Mouse (Mus musculus) G1E (cell line): ENCODE measurements around the gene Lax1. TPM values are rescaled to one million over a fixed set of nuclear protein-coding genes. Genes with fewer than 3 reads are reported as not detected.

Source experiments
- ATAC-seq: 2 replicates; pipeline ENCODE4 v1.8.0; 2016; ENCODE audit warnings: mild to moderate bottlenecking; ENCODE audit not compliant: insufficient number of reproducible peaks, poor library complexity, low FRiP score, severe bottlenecking; ENCODE audit errors: extremely low read depth
- DNase-seq: peaks from one replicate; pipeline ENCODE4 v3.0.0; 2012; ENCODE audit warnings: low spot score
- H3K27me3 ChIP-seq: 2 replicates; pipeline ENCODE4 v1.6.1; 2012; ENCODE audit warnings: mild to moderate bottlenecking, low read length, inconsistent platforms; ENCODE audit not compliant: insufficient read depth
- H3K36me3 ChIP-seq: replicated peaks from 2 replicates; pipeline ENCODE3; 2012; ENCODE audit warnings: mild to moderate bottlenecking, inconsistent platforms
- H3K4me1 ChIP-seq: 2 replicates; pipeline ENCODE4 v1.6.1; 2012; ENCODE audit warnings: low read depth, low read length, inconsistent platforms, mixed read lengths; ENCODE audit not compliant: insufficient read depth
- H3K4me3 ChIP-seq: 2 replicates; pipeline ENCODE4 v1.5.1; 2012; ENCODE audit warnings: low read depth, mild to moderate bottlenecking, inconsistent platforms, low read length, moderate library complexity, mixed read lengths
- H3K9me3 ChIP-seq: replicated peaks from 2 replicates; pipeline ENCODE4 v1.6.1; 2012; ENCODE audit warnings: inconsistent platforms
- CTCF ChIP-seq: IDR thresholded peaks from 2 replicates; pipeline ENCODE4 v1.5.1; 2012; ENCODE audit warnings: low read depth, low read length, inconsistent platforms, mixed read lengths
- GATA1 ChIP-seq: IDR thresholded peaks from 2 replicates; pipeline ENCODE4 v1.6.1; 2012; ENCODE audit warnings: borderline replicate concordance, low read length, inconsistent platforms, mixed read lengths
- GATA2 ChIP-seq: IDR thresholded peaks from 2 replicates; pipeline ENCODE4 v1.6.1; 2012; ENCODE audit warnings: low read depth, low read length, inconsistent platforms, borderline replicate concordance
- POLR2AphosphoS5 ChIP-seq: IDR thresholded peaks from 2 replicates; pipeline ENCODE4 v1.6.1; 2012; ENCODE audit warnings: low read depth, low read length, inconsistent platforms; ENCODE audit not compliant: insufficient replicate concordance
- TAL1 ChIP-seq: conservative IDR thresholded peaks from 2 replicates; pipeline ENCODE4 v1.6.1; 2012; ENCODE audit warnings: low read depth, low read length, inconsistent platforms, mixed read lengths
- polyA plus RNA-seq: library from polyadenylated mRNA; stranded (reverse); fragments of >175 nt; gene quantifications from 2 replicates; pipeline ENCODE4 v1.2.3, GENCODE M21; 2012
- total RNA-seq, 2 experiments: library from RNA; stranded (forward) in 1 of 2; stranded (reverse) in 1 of 2; fragments of 200-1000 nt in 1 of 2; fragments of >200 nt in 1 of 2; fragmentation: Nextera tagmentation in 1 of 2; gene quantifications; 2 replicates each; pipeline ENCODE4 v1.2.3; 2014 to 2017

The Lax1 gene
- total and polyA plus RNA-seq, 3 experiments = 0.16 TPM; not detected in 2

DNA sequence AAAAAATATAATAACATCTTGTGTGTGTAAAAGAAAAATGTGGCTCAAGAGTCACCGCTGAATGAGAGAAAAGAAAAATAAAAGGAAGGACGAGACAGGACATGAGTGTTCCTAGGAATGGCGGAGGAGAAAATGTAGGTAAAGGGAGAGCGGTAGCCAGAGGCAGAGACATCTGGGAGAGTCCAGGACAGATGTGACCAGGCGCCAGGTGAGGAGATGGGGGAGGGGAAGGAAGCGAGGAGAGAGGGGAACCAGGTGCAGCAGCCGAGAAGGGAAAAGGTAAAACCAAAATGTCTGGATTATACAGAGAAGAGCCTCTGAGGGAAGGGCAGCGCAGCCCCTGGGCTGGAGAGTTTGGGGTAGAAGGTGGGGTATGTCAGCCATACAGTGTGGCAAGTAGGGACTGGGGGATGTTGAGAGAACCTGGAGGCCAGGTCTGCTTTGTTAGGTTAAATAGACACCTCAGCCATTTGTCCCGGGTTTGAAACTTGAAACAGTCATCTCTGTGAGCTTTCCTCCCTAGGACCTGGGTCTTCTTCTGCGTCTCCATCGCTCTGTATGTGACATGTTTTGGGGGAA, 3.7 kb upstream of the Lax1 start:
- H3K9me3 ChIP-seq = no peaks in the 10 kb centered on the region
- TF ChIP-seq CTCF (no peak), GATA1 (no peak), POLR2AphosphoS5 (no peak), GATA2 (no peak), TAL1 (no peak)
- DNase-seq = no peak
- peaks cover 5% of the 10 kb centered on the region for H3K36me3 ChIP-seq
- ATAC-seq = no peak
- H3K4me1 ChIP-seq = no peaks in the 10 kb centered on the region
- H3K4me3 ChIP-seq = no peak overlapping the region
- peaks cover 51% of the 10 kb centered on the region for H3K27me3 ChIP-seq

DNA sequence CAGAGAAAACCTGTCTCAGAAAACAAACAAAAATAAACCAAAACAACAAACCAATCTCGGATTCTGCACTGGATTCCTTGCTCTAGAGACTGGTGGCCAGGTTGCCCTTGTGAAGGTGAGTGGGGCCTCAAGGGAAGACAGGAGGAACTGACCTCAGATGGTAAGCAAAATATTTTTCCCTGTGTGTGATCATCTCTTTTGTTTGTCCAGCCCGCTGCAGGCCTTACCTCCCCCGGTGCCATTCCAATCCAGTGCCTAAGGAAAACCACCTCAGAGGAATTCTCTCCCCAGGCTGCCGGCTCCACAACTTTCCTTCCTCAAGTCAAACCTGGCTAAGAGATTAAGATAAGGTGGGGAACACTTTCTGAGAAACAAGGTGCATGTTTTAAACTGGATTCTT, 2.3 kb upstream of the Lax1 start:
- Histone ChIP-seq H3K4me3 (no peak overlapping the region), H3K9me3 (no peaks in the 10 kb centered on the region), H3K36me3 (no peaks in the 10 kb centered on the region), H3K27me3 (peaks cover 55% of the 10 kb centered on the region), H3K4me1 (no peaks in the 10 kb centered on the region)
- ATAC-seq (no peak), DNase-seq (no peak)
- TF ChIP-seq CTCF = no peak
- no peak for TF ChIP-seq TAL1
- no peak for TF ChIP-seq POLR2AphosphoS5
- no peak for TF ChIP-seq GATA1
- no peak for TF ChIP-seq GATA2

DNA sequence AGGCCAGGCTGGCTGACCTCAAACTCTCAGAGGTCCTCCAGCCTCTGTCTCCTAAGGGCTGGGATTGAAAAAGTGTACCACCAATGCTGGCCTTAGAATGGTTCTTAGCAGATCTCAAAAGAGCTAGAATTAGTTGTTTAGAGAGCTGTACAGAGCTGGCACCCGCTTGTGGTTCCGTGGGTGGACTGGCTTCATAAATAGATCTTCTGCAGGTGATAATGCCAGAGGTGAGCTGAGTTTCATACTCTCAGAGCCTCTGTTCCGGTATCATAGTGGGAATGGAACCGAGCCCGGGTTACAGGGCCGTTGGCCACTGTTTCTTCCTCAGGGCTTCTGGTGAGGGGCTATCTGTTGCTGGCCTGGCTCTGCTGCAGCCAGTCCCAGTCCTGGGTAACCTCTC, 1.1 kb upstream of the Lax1 start:
- ATAC-seq (no peak), DNase-seq (no peak)
- Histone ChIP-seq H3K36me3 (no peaks in the 10 kb centered on the region), H3K27me3 (peaks cover 64% of the 10 kb centered on the region), H3K4me1 (no peaks in the 10 kb centered on the region), H3K9me3 (no peaks in the 10 kb centered on the region), H3K4me3 (no peak overlapping the region)
- TF ChIP-seq POLR2AphosphoS5 (no peak), GATA2 (no peak), TAL1 (no peak), CTCF (no peak), GATA1 (no peak)

DNA sequence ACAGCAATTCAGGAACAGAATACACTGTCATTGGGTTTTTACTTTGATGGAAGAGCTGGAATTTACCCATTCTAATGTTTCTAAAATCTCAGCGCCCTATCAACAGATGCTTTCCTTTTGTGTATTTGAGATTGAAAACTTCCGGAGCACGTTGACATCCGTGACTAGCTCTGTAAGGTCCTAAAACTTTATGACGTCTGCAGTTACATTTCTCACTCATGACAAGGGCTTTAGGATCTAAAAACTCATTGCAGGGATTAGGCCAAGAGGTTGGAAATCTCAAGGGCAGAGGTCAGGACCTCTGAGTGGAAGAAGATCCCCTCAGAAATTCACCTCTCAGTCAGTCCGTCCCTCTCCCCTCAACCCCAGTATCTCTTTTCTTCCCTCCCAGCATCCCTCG, 1.6 kb downstream of the Lax1 start:
- no peak for TF ChIP-seq POLR2AphosphoS5
- no peak for TF ChIP-seq TAL1
- no peak for TF ChIP-seq GATA2
- no peak for TF ChIP-seq GATA1
- TF ChIP-seq CTCF = no peak
- H3K4me1 ChIP-seq = no peaks in the 10 kb centered on the region
- H3K4me3 ChIP-seq = no peak overlapping the region
- DNase-seq (no peak), ATAC-seq (no peak)
- H3K36me3 ChIP-seq = no peaks in the 10 kb centered on the region
- peaks cover 3% of the 10 kb centered on the region for H3K9me3 ChIP-seq
- peaks cover 61% of the 10 kb centered on the region for H3K27me3 ChIP-seq

DNA sequence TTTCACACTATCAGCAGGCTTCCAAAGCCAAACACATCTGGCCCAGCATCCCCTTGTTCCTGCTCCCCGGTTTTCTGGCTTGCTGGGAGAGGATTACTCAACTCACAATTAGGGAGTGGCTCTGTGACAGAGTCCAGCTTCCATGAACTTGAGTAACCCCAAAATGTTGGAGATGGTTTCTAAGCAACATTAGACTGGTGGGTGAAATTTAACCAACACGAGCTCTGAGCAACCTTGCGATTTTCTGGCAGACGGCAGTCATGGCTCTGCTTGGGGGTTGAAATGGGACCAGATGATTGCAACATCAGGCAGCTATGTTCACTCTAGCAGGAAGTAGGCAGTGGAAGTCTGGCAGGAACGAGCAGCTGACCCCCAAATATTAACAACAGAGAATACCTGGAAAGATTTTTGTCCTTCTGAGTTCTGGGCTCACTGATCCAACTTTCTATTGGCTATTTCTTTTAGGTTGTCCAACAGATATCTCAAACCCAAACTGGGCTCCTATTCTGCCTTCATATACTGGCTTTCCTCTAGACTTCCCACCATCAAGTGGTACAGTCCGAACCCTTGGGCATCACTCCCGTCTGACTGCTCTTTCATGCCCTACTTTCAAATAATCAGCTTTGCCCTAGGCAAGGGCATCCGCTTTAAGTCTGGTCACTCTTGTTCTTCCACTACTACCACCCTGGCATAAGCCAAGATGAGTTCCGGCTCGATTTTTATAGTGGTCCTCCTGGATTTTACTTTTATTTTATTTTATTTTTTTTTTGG, 4.0 kb downstream of the Lax1 start:
- no peak overlapping the region for H3K4me3 ChIP-seq
- H3K9me3 ChIP-seq = peaks cover 3% of the 10 kb centered on the region
- TF ChIP-seq TAL1 (no peak), GATA2 (no peak), POLR2AphosphoS5 (no peak), GATA1 (no peak), CTCF (no peak)
- DNase-seq = no peak
- H3K36me3 ChIP-seq = no peaks in the 10 kb centered on the region
- peaks cover 63% of the 10 kb centered on the region for H3K27me3 ChIP-seq
- H3K4me1 ChIP-seq = no peaks in the 10 kb centered on the region
- no peak for ATAC-seq

DNA sequence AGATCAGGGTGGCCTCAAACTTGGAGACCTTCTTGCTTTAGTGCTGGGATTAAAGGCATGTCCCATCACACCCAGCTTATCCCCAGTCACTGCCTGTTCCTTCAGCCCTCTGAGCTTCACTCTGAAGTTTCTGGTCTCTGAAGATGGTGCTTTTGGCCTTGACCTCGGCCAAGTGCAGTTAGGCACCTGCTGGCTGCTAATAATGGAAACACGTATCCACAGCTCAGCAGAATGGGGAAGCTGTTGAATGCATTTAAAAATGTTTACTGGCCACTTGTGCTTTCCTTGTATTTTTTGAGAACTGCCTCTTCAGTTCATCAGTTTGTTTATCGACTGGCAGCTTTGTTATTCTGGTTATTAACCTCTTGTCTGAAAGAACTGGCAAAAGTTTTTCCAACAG, 18.1 kb downstream of the Lax1 start:
- Histone ChIP-seq H3K36me3 (no peaks in the 10 kb centered on the region), H3K4me3 (no peak overlapping the region), H3K27me3 (peaks cover 19% of the 10 kb centered on the region), H3K9me3 (no peaks in the 10 kb centered on the region), H3K4me1 (peaks cover 15% of the 10 kb centered on the region)
- ATAC-seq (no peak), DNase-seq (no peak)
- TF ChIP-seq CTCF = no peak
- TF ChIP-seq GATA1 = no peak
- TF ChIP-seq GATA2 = no peak
- TF ChIP-seq POLR2AphosphoS5 = no peak
- no peak for TF ChIP-seq TAL1
